Mouse (Mus musculus) layer of hippocampus, adult 2 months (tissue): ENCODE measurements around the gene Cdc42. TPM values are rescaled to one million over a fixed set of nuclear protein-coding genes. Genes with fewer than 3 reads are reported as not detected.

Source experiments
- DNase-seq, 2 experiments: peaks; one replicate each; pipeline ENCODE4 v3.0.0; 2022; ENCODE audit warnings: low spot score in 2 of 2
- H3K27ac ChIP-seq: fragments of 200-600 bp; 2 replicates; pipeline ENCODE4 v1.8.1; 2022
- H3K4me3 ChIP-seq: fragments of 200-600 bp; 2 replicates; pipeline ENCODE4 v1.8.1; 2022; ENCODE audit warnings: mild to moderate bottlenecking
- CTCF ChIP-seq: fragments of 200-600 bp; conservative IDR thresholded peaks from 2 replicates; pipeline ENCODE4 v1.8.1; 2022; ENCODE audit warnings: antibody characterized with exemption, mild to moderate bottlenecking, moderate library complexity
- total RNA-seq, 2 experiments: library from RNA; stranded (reverse); gene quantifications; 2 replicates each; pipeline ENCODE4 v1.2.3; 2021

Cdc42 gene
- total RNA-seq, 2 experiments from 2014 or later: 300 to 303 TPM

DNA sequence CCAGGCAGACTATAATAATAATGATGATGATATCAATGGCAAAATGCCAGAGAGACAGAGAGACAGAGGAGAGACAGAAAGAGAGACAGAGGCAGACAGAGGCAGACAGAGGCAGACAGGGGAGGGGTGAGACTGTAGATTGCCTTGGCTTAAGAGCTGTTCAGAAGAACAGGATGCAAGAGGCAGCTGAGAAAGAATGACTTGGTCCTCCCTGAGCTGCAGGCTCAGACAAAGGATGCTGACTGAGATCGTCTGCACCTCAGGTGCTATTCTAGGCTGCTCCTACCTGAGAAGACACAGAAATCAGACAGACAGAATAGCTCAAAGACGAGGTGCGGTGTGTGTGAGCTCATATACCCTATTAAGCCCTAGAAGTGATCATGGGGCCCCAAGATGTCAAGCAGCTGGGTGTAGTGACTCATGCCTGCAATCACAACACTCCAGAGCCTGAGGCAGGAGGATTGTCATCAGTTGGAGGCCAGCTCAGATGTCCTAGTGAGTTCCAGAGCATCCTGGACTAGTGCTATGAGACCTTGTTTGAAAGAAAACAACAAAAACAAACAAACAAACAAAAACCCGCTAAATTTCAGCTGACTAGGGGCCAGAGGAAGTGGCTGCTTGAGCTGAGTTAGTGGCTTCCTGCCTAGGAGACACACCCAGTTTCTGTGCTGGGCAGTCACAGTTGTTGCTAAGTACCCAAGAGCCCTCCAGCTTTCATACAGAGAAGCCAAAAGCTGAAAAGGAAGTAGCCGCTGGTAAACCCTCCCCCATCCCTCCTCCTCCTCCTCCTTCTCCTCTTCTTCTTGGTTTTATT, 10.0 kb upstream of the Cdc42 start:
- no peak overlapping the region for H3K4me3 ChIP-seq
- TF ChIP-seq CTCF: no peak
- H3K27ac ChIP-seq: peak overlapping the region; percentile 59
- DNase-seq: no peak

DNA sequence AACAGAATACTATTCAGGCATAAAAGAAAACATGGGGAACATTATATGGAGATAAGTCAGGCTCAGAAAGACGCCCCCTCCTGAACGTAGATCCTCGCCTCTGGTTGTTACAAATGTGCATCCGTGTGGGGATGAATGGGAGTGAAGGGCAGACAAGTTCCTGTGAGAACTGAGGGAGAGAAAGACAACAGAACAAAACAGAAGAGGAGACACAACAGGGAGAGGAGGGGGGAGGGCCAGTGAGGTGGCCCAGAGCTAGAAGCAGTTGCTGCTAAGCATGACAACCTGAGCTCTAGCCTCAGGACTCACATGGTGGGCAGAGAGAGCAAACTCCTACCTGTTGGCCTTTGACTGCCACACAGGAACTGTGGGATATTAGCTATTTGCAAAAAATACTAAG, 8.6 kb upstream of the Cdc42 start:
- no peak for DNase-seq
- H3K27ac ChIP-seq: no peak overlapping the region
- no peak for TF ChIP-seq CTCF
- H3K4me3 ChIP-seq: no peak overlapping the region

DNA sequence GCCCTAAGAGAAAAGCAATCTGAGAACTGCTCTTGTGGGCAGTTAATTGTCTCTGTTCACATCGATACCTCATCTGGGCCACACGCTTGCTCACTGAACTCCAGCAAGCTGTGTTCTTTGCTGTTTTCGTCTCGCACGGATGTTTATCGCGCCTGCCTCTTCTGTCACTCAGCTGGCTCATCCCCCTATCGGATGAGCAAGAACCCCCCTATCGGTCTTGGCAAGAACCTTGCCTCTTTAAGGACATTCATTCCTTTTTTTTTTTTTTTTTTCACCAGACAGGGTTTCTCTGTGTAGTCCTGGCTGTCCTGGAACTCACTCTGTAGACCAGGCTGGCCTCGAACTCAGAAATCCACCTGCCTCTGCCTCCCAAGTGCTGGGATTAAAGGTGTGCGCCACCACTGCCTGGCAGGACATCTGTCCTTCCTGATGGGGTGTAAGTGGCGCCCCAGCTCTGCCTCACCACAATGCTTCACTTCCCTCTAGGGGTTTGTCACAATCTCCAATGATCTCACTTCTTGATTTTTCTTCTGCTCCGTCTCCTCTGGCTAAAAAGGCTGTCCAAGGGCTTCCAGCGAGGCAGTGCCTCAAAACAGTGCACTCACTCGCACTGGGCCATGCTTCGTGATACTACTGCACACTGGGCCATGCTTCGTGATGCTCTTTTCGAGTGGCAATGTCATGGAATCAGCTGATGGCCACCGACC, 8.0 kb upstream of the Cdc42 start:
- Histone ChIP-seq H3K27ac (no peak overlapping the region), H3K4me3 (no peak overlapping the region)
- no peak for DNase-seq
- TF ChIP-seq CTCF: no peak; the same call in 1 of the 2 replicates

DNA sequence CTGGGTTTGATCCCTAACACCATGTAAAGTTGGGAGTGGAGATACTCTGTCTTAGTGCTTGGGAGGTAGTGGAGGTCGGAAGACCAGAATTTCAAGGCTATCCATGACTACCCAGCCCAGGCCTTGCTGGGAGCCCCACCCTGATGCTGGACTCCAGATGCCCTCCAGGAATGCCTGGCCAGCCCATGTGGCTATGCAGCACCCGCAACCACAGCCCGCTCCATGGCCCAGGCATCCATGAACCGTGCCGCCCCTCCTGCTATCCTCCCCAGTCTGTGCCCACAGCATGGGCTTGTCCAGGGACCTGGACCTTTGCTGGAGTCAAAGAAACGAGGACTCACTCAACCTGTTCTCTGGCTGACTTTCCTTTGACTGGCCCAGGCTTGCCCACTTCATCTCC, 7.3 kb upstream of the Cdc42 start:
- no peak for TF ChIP-seq CTCF
- DNase-seq: no peak
- H3K27ac ChIP-seq: no peak overlapping the region
- H3K4me3 ChIP-seq: no peak overlapping the region

DNA sequence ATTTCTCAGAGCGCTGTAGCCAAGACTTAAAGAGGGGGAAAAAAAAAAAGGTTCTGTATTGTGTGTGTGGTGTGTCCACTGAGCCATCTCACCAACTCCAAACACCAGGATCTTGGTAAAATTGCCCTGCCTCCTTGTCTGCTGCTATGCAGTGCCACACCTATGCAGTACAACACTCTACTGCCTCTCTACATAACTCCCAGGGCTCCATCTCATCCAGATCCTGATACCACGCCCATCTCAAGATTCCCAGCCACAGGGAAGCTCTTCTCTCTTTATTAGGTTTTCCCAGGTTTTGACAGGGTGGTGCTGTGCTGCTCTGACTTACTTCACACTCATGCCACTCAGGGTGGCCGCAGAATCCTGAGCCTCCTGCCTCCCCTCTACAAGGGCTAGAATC, 3.5 kb upstream of the Cdc42 start:
- no peak for TF ChIP-seq CTCF
- no peak overlapping the region for H3K27ac ChIP-seq
- no peak overlapping the region for H3K4me3 ChIP-seq
- DNase-seq: no peak

DNA sequence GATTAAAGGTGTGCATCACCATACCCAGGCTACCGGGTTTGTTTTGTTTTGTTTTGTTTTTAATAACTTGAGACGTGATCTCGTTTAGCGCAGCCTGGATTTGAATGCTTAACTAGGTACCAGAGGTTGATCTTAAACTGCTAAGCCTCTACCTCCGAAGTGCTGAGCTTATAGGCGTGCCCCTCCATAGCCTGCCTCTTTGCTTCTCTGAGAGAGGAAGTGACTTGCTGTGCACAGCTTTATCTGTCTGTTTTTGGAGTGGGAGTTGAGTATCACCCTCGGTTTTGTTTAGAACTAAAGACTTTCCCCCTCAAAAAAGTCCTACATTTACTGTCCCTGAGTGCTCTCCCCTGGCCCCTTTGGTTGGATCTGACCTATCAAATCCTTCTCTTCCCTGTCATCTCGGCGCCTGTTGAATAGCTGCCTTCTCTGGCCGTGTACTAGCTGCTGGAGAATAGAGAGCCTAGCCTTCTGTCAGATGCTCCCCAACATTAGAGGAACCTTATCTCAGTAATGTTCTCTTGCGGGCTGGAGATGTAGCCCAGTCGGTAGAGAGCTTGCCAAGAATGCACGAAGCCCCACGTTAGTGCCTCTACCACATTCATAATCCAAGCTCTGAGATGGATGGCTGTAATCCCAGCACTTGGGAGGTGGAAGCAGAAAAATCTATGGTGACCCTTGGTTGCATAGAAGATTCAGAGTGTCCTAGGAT, 927 bp upstream of the Cdc42 start:
- DNase-seq: no peak
- H3K4me3 ChIP-seq: no peak overlapping the region; the same call in 1 of the 2 replicates
- TF ChIP-seq CTCF: no peak
- no peak overlapping the region for H3K27ac ChIP-seq

DNA sequence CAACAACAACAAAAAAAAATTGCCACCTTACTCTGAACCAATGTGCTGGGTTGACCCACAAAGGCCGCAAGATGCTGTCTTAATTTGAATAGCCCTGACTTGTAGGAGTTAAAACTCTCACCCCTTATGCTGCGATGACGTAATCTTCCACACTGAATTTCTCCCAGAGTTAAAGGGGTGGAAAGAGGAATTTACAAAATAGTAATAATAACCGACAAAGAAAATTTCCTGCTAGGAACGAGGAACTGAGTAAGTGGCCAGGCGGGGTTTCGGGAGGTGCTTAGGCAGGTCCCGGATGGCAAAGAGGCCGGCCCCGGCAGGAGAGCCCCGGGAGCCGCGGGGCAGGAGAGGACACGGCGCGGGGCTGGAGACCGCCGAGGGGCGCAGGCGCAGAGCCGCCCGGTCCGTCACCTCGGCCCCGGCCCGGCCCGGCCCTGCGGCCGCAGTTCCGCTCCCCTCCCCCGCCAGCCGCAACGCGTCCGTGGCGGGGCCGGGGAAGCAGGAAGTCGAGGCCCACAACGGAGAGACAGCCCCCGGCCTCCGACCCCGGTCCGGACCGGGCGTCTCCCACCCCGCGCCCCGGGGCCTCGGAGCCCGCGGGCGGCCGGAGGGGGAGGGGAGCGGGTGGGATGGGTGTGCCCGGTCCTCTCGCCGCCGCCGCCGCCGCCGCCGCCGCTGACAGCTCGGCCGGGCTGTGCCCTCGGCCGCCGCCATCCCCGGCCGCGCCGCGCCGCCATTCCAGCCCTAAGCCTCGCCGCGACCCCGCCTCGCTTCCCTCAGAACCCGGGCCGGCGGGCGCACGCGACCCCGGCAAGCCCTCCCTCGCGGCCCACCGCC, 628 bp downstream of the Cdc42 start:
- H3K4me3 ChIP-seq: peak overlapping the region; percentile 79
- DNase-seq: peak; percentile 29 to 53
- no peak for TF ChIP-seq CTCF

DNA sequence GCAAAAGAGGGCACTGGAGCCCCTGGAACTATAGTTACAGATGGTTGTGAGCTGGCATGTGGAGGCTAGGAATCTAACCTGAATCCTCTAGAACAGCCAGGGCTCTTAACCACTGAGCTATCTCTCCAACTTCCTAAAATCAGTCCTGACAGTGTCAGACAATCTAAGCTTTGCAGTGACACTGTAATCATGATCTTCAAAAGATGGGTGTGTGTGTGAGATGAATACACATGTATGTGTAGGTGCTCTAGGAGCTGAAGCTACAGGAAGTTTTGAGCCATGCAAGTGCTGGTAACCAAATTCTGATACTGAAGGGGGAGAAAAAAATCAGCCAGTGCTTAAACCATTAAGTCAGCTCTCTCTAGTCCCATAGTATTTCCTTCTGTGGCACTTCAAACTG, 6.9 kb downstream of the Cdc42 start:
- no peak for DNase-seq
- no peak overlapping the region for H3K27ac ChIP-seq
- no peak overlapping the region for H3K4me3 ChIP-seq
- no peak for TF ChIP-seq CTCF

More for the DNA sequence above, 628 bp downstream of the Cdc42 start:
- peak overlapping the region; percentile 97 for H3K27ac ChIP-seq

DNA sequence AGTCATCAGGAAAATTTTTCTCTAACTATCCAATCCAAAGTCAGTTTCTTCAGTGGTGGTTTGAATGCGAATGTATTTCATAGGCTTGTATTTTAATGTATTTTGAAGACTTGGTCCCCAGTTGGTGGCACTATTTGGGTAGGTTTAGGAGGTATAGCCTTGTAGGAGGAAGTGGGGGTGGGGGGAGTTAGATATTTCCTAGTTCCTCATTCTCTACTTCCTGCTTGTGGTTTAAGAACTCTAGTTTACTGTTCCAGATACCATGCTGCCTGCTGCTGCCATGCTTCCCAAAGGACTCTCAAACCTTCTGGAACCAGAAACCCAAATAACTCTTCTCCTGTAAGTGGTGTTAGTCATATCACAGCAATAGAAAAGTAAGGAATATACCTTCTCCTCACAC, 11.7 kb downstream of the Cdc42 start:
- DNase-seq: no peak
- TF ChIP-seq CTCF: no peak
- no peak overlapping the region for H3K4me3 ChIP-seq
- no peak overlapping the region for H3K27ac ChIP-seq

DNA sequence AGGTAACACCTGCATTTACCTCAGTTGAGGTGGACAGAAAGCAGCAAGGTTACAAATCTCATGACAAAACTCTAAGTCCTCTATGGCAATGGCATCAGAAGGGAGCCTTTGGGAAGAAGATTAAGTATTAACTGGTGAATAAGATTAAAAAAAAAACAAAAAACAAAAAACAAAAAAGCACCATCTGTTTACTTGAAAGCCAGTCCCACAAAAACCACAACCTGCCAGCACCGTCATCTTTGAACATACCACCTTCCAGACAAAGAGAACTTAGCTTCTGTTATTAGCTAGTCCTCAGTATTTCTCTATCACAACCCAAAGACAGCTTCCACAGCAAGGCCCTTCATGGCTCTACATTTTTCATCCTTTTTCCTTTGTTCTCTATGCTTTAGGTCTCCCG, 12.4 kb downstream of the Cdc42 start:
- Histone ChIP-seq H3K4me3 (no peak overlapping the region), H3K27ac (no peak overlapping the region)
- TF ChIP-seq CTCF: no peak
- no peak for DNase-seq

DNA sequence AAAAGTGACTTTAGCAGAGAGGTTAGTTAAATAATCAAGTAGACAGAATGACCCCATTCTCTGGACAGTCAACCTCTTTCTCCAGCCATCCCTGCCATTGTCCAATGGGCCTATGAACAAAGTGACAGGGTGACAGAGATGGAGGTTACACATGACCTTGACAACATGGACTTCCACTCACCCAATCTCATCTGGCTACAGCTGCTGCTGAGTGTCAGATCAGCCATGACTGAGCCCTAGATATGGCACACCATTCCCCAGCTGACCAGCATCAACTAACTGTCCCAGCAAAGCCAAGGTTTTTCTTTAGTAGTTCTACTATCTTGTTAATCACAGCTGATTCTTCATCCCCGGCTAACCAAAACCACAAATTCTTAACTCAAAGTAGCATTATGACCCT, 14.7 kb downstream of the Cdc42 start:
- Histone ChIP-seq H3K4me3 (no peak overlapping the region), H3K27ac (no peak overlapping the region)
- DNase-seq: no peak
- TF ChIP-seq CTCF: no peak

DNA sequence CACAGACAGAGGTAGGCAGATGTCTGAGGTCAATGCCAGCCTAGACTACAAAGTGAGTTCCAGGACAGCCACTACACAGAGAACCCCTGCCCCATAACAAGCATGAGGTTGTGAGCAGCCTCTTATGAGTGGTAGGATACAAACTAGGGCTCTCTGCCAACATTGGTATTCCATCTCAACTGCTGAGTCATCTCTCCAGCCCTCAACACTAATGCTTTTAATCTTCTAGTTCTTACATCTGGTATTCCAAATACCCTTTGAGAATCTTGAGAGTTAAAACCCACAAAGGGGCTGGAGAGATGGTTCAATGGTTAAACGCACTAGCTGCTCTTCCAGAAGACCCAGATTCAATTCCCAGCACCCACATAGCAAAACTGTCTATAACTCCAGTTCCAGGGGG, 18.1 kb downstream of the Cdc42 start:
- Histone ChIP-seq H3K27ac (peak overlapping the region; percentile 4; the same call in 1 of the 2 replicates), H3K4me3 (no peak overlapping the region)
- TF ChIP-seq CTCF: no peak
- no peak for DNase-seq
